Mouse (Mus musculus) liver, postnatal 0 days (tissue): ENCODE data around the gene Plxdc1. TPM values are rescaled to one million over a fixed set of nuclear protein-coding genes. Genes with fewer than 3 reads are reported as not detected.

Experiments used
- ATAC-seq: fragments of 200-750 bp; cut with Nextera tagmentation; 2 replicates; pipeline ENCODE4 v1.8.0; 2017; ENCODE audit warnings: mild to moderate bottlenecking, moderate library complexity
- DNase-seq: peaks from one replicate; pipeline ENCODE4 v3.0.0-alpha.2; 2016
- H3K27ac ChIP-seq: fragments of 300-500 bp; sonication (generic); 2 replicates; pipeline ENCODE4 v1.5.1; 2014; ENCODE audit warnings: antibody characterized with exemption, moderate library complexity, mild to moderate bottlenecking, low read depth
- H3K27me3 ChIP-seq: fragments of 300-500 bp; sonication (generic); 2 replicates; pipeline ENCODE4 v1.6.1; 2014; ENCODE audit warnings: low read length, control low read depth, mixed read lengths; ENCODE audit not compliant: insufficient read depth
- H3K36me3 ChIP-seq: fragments of 300-500 bp; sonication (generic); replicated peaks from 2 replicates; pipeline ENCODE4 v1.6.1; 2014; ENCODE audit warnings: mild to moderate bottlenecking, control low read depth, low read length, moderate library complexity, mixed read lengths; ENCODE audit not compliant: insufficient read depth
- H3K4me1 ChIP-seq: fragments of 300-500 bp; sonication (generic); 2 replicates; pipeline ENCODE4 v1.6.1; 2014; ENCODE audit warnings: antibody characterized with exemption, mild to moderate bottlenecking, control low read depth; ENCODE audit not compliant: insufficient read depth
- H3K4me2 ChIP-seq: fragments of 300-500 bp; sonication (generic); 2 replicates; pipeline ENCODE4 v1.6.1; 2014; ENCODE audit warnings: low read depth, mild to moderate bottlenecking, low read length, moderate library complexity, mixed read lengths
- H3K4me3 ChIP-seq: fragments of 300-500 bp; sonication (generic); 2 replicates; pipeline ENCODE4 v1.5.1; 2014; ENCODE audit warnings: low read depth, low read length
- H3K9ac ChIP-seq: fragments of 300-500 bp; sonication (generic); replicated peaks from 2 replicates; pipeline ENCODE4 v1.6.1; 2014; ENCODE audit warnings: mild to moderate bottlenecking, moderate library complexity
- H3K9me3 ChIP-seq: fragments of 300-500 bp; sonication (generic); 2 replicates; pipeline ENCODE4 v1.6.1; 2016; ENCODE audit warnings: mild to moderate bottlenecking, control low read depth, low read length, mixed read lengths
- CTCF ChIP-seq: sonication (generic); IDR thresholded peaks from 2 replicates; pipeline ENCODE4 v1.5.1; 2016; ENCODE audit warnings: antibody characterized with exemption, low read depth
- EP300 ChIP-seq: IDR thresholded peaks from 2 replicates; pipeline ENCODE4 v1.6.1; 2016; ENCODE audit warnings: antibody characterized with exemption, low read depth, mild to moderate bottlenecking
- WGBS: fragments of 180-500 bp; shearing (Covaris S2); extraction: QIAGEN DNeasy Blood & Tissue Kit; methylation state at CpG from one replicate; pipeline ENCODE4 v1.1.7; 2014; ENCODE audit not compliant: insufficient replicate concordance; 5-methylcytosine and 5-hydroxymethylcytosine counted together
- polyA plus RNA-seq: library from polyadenylated mRNA; unstranded; fragments of >200 nt; fragmentation: Nextera tagmentation; extraction: Ambion mirVana; gene quantifications from 2 replicates; pipeline ENCODE4 v1.2.1, GENCODE M21; 2015

Gene Plxdc1
- polyA plus RNA-seq, 1 experiment from 2014 or later = 0.75 TPM

- H3K36me3 ChIP-seq = no peaks in the 10 kb centered on the region
- WGBS = 31% methylated on average over 14 of the region's 17 CpGs
- no peak overlapping the region for H3K27ac ChIP-seq
These were observed 658 bp upstream of the Plxdc1 start for GRCm38 (mm10) chr11:97986738-97987465.

GRCm38 (mm10) chr11:97983983-97984382, 2.3 kb downstream of the Plxdc1 start:
- WGBS = 61% methylated on average over 1 of the region's 1 CpGs
- TF ChIP-seq CTCF (peak; percentile 21; the same call in 1 of the 2 replicates), EP300 (no peak)

More at GRCm38 (mm10) chr11:97986738-97987465, 658 bp upstream of the Plxdc1 start:
- H3K4me3 ChIP-seq = peak overlapping the region; percentile 94
- no peaks in the 10 kb centered on the region for H3K9me3 ChIP-seq
- ATAC-seq (no peak), DNase-seq (no peak)
- H3K4me1 ChIP-seq = peaks cover 17% of the 10 kb centered on the region
- peaks cover 18% of the 10 kb centered on the region for H3K27me3 ChIP-seq
- H3K4me2 ChIP-seq = peak overlapping the region; percentile 94
- TF ChIP-seq EP300 (no peak), CTCF (no peak)
- H3K9ac ChIP-seq = no peak overlapping the region

GRCm38 (mm10) chr11:97983506-97983905, 2.7 kb downstream of the Plxdc1 start:
- Histone ChIP-seq H3K4me1 (peaks cover 7% of the 10 kb centered on the region), H3K27me3 (peaks cover 18% of the 10 kb centered on the region), H3K36me3 (no peaks in the 10 kb centered on the region), H3K9me3 (no peaks in the 10 kb centered on the region), H3K27ac (no peak overlapping the region), H3K4me2 (no peak overlapping the region), H3K4me3 (no peak overlapping the region), H3K9ac (no peak overlapping the region)
- no peak for DNase-seq
- ATAC-seq = no peak
- WGBS = 67% methylated on average over 3 of the region's 3 CpGs
- no peak for TF ChIP-seq EP300
- TF ChIP-seq CTCF = no peak

More at GRCm38 (mm10) chr11:97983983-97984382, 2.3 kb downstream of the Plxdc1 start:
- peaks cover 8% of the 10 kb centered on the region for H3K4me1 ChIP-seq
- no peak overlapping the region for H3K4me2 ChIP-seq
- no peaks in the 10 kb centered on the region for H3K36me3 ChIP-seq
- H3K27ac ChIP-seq = no peak overlapping the region
- H3K4me3 ChIP-seq = no peak overlapping the region
- peaks cover 18% of the 10 kb centered on the region for H3K27me3 ChIP-seq
- DNase-seq (no peak), ATAC-seq (no peak)
- no peak overlapping the region for H3K9ac ChIP-seq
- H3K9me3 ChIP-seq = no peaks in the 10 kb centered on the region

GRCm38 (mm10) chr11:97982721-97983120, 3.5 kb downstream of the Plxdc1 start:
- Histone ChIP-seq H3K27me3 (peaks cover 18% of the 10 kb centered on the region), H3K4me3 (no peak overlapping the region), H3K4me2 (no peak overlapping the region), H3K9me3 (no peaks in the 10 kb centered on the region), H3K27ac (no peak overlapping the region), H3K4me1 (peaks cover 7% of the 10 kb centered on the region), H3K9ac (no peak overlapping the region), H3K36me3 (no peaks in the 10 kb centered on the region)
- WGBS = 80% methylated on average over 9 of the region's 9 CpGs
- ATAC-seq (no peak), DNase-seq (no peak)
- TF ChIP-seq CTCF (no peak), EP300 (no peak)

GRCm38 (mm10) chr11:97980531-97980966, 5.7 kb downstream of the Plxdc1 start:
- no peaks in the 10 kb centered on the region for H3K4me1 ChIP-seq
- H3K27ac ChIP-seq = no peak overlapping the region
- DNase-seq (no peak), ATAC-seq (no peak)
- no peaks in the 10 kb centered on the region for H3K9me3 ChIP-seq
- TF ChIP-seq CTCF (no peak), EP300 (no peak)
- no peak overlapping the region for H3K4me2 ChIP-seq
- no peak overlapping the region for H3K4me3 ChIP-seq
- 76% methylated on average over 9 of the region's 9 CpGs for WGBS
- H3K27me3 ChIP-seq = peaks cover 5% of the 10 kb centered on the region
- no peak overlapping the region for H3K9ac ChIP-seq
- H3K36me3 ChIP-seq = no peaks in the 10 kb centered on the region

DNA sequence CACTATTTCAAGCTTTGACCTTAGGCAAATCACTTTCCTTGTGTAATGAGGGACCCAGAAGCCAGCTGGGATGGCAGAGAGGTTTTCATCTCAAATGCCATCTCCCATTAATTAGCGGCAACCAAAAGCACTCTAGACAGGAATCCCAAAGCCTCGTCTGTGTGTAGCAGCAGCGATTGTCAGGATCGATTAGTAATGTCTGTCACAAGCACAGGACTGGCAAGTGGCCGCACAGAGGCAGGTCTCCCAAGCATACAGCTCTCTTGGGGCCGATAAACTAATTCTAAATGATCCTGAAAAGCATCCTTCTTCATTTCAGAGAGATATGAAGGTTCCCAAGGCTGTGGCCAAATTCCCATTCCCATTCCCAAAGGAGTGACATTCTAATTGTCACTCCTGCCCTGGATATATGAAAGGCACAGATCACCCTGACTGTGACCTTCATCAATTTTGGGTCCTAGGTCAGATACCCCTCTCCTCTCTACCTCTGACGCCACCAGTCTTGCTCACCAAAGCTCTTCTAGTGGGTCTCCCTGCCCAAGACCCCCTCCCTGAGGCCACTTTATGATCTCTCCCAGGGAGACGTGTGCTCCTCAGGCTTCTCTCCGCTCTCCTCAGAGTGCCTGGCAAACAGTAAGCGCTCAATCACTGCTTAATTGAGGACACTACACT, 6.3 kb downstream of the Plxdc1 start:
- H3K4me2 ChIP-seq = no peak overlapping the region
- H3K27me3 ChIP-seq = no peaks in the 10 kb centered on the region
- no peak for DNase-seq
- no peak for ATAC-seq
- H3K27ac ChIP-seq = no peak overlapping the region
- no peak overlapping the region for H3K9ac ChIP-seq
- no peaks in the 10 kb centered on the region for H3K4me1 ChIP-seq
- no peak for TF ChIP-seq EP300
- TF ChIP-seq CTCF = no peak
- no peak overlapping the region for H3K4me3 ChIP-seq
- H3K36me3 ChIP-seq = no peaks in the 10 kb centered on the region
- H3K9me3 ChIP-seq = no peaks in the 10 kb centered on the region
- WGBS = 65% methylated on average over 10 of the region's 10 CpGs
